Mouse (Mus musculus) common myeloid progenitor, adult 5-6 weeks (primary cell): Measurements from ENCODE around the gene Olfr47. TPM values are rescaled to one million over a fixed set of nuclear protein-coding genes. Genes with fewer than 3 reads are reported as not detected.

Experiments used
- total RNA-seq: library from RNA; stranded (forward); fragments of 200-1000, 187-1606 nt; gene quantifications from 2 replicates; pipeline ENCODE4 v1.2.3, GENCODE M21; 2017

Olfr47 gene
- total RNA-seq, 1 experiment from 2014 or later: not detected

Other genes with a start within 250 kb of the Olfr47 start
- gene Olfr441, start 125.2 kb upstream of the Olfr47 start, total RNA-seq: not detected in 2 replicates
- not detected in 2 replicates for gene Olfr237-ps1, start 85.0 kb upstream of the Olfr47 start, total RNA-seq
- not detected in 2 replicates for gene Olfr437, start 68.2 kb upstream of the Olfr47 start, total RNA-seq
- not detected in 2 replicates for gene Olfr13, start 59.4 kb upstream of the Olfr47 start, total RNA-seq
- gene Olfr435, start 34.4 kb upstream of the Olfr47 start, total RNA-seq: not detected in 2 replicates
- gene Olfr434, start 18.5 kb upstream of the Olfr47 start, total RNA-seq: not detected in 2 replicates
- 6.4 and 7.1 TPM in 2 replicates for gene Arhgef5, start 34.1 kb downstream of the Olfr47 start, total RNA-seq
- not detected in 2 replicates for gene Nobox, start 78.0 kb downstream of the Olfr47 start, total RNA-seq